Comparison of ENCODE assay signal across 8 mouse cellular contexts in genomic region chr16:32507407-32507806, GRCm38 (mm10). TPM values are rescaled to one million over a fixed set of nuclear protein-coding genes. Genes with fewer than 3 reads are reported as not detected.
DNase-seq lines count a peak whose midpoint lies in the region; ATAC-seq lines count a peak whose summit lies in the region.

No protein-coding gene starts in this region.

- DNase-seq in gastrocnemius, adult 18-20 months (ENCODE audit: low spot score) = peak; percentile 63
- no peak for DNase-seq in gastrocnemius, postnatal 25 days
- peak; percentile 80 for DNase-seq in CD4-positive, CD25-positive, alpha-beta regulatory T cell, adult 2 months (ENCODE audit: low read depth, low spot score)
- DNase-seq in brain, adult 2 months (ENCODE audit: low read depth, low spot score) = peak; percentile 63
- peak; percentile 39 to 58 for DNase-seq in layer of hippocampus, postnatal 14 days (ENCODE audit: low spot score in 2 of 2)
- DNase-seq in testis, postnatal 10 days (ENCODE audit: low spot score) = peak; percentile 79

- peak; percentile 64; the same call in 1 of the 2 replicates for ATAC-seq in frontal cortex, adult (ENCODE audit: low TSS enrichment)
- peak; percentile 53 for ATAC-seq in megakaryocyte progenitor cell, adult 5-6 weeks (replicated peaks; ENCODE audit: poor library complexity)

RNA-seq across cellular contexts. Expression of gene Zdhhc19, which starts 11.3 kb away (rescaled TPM):
- not detected for total RNA-seq in gastrocnemius, adult 18-20 months (2021)
- not detected for total RNA-seq in gastrocnemius, postnatal 25 days (2021)
- not detected for total RNA-seq in layer of hippocampus, postnatal 14 days (2021)
- not detected in 2 replicates for total RNA-seq in megakaryocyte progenitor cell, adult 5-6 weeks (2015)
- total RNA-seq in megakaryocyte progenitor cell, adult 5-6 weeks (2017) = not detected in 2 replicates

RNA-seq across cellular contexts. Expression of gene Slc51a, which starts 19.7 kb away (rescaled TPM):
- not detected for total RNA-seq in gastrocnemius, adult 18-20 months (2021)
- total RNA-seq in gastrocnemius, postnatal 25 days (2021) = not detected
- not detected for total RNA-seq in layer of hippocampus, postnatal 14 days (2021)
- not detected in 2 replicates for total RNA-seq in megakaryocyte progenitor cell, adult 5-6 weeks (2015)
- 0.04 and 0.17 TPM in 2 replicates for total RNA-seq in megakaryocyte progenitor cell, adult 5-6 weeks (2017)
